Mouse (Mus musculus): ENCODE results near the gene Dnm3. TPM values are rescaled to one million over a fixed set of nuclear protein-coding genes. Genes with fewer than 3 reads are reported as not detected.

The Dnm3 gene
- total and polyA plus RNA-seq, 3 experiments: 1.5 to 7.8 (median 5.9) TPM

- Histone ChIP-seq H3K27ac (no peak within 1 kb of the TSS), H3K9ac (ENCODE audit: low read depth, low read length) (no peak within 1 kb of the TSS), H3K4me3 (no peak within 1 kb of the TSS), H3K4me1 (ENCODE audit: control insufficient read depth, insufficient read depth, low read length) (peaks cover 1% of the 10 kb centered on the region; the same call in 1 of the 2 replicates), H3K36me3 (ENCODE audit: control insufficient read depth, insufficient read depth, low read length) (no peaks in the 10 kb centered on the region), H3K79me2 (replicated peaks; ENCODE audit: control insufficient read depth, insufficient read depth, low read length) (no peaks in the 10 kb centered on the region), H3K27me3 (ENCODE audit: control insufficient read depth, insufficient read depth, low read length) (no peaks in the 10 kb centered on the region)
- DNase-seq: no peak
- no peak for TF ChIP-seq EP300 (IDR thresholded peaks at IDR 0.05; ENCODE audit: insufficient read depth, low read depth, low read length)
- no peak for TF ChIP-seq POLR2A (IDR thresholded peaks at IDR 0.05; ENCODE audit: insufficient read depth, low read depth, low read length)
- no peak for TF ChIP-seq CTCF (IDR thresholded peaks at IDR 0.05)
- intact Hi-C loops (cut with DNase I): loop anchor here (5.0 to 10.0 kb wide), 4 partner anchors 58 to 685 kb away; partner anchors contain the start of gene Mettl13
- WGBS: 62% methylated on average over 1 of the region's 1 CpGs
These were observed 498.3 kb downstream of the Dnm3 start, which contains the start of gene 4930558K02Rik for GRCm38 (mm10) chr1:161979536-161979935. 4930558K02Rik (minus strand) TSS chr1:161979636.

- H3K27ac ChIP-seq: no peak overlapping the region
- TF ChIP-seq CTCF (IDR thresholded peaks at IDR 0.05): no peak
- peaks cover 1% of the 10 kb centered on the region; the same call in 1 of the 2 replicates for H3K4me1 ChIP-seq (ENCODE audit: control insufficient read depth, insufficient read depth, low read length)
- H3K4me3 ChIP-seq: no peak overlapping the region
- H3K79me2 ChIP-seq (replicated peaks; ENCODE audit: control insufficient read depth, insufficient read depth, low read length): no peaks in the 10 kb centered on the region
- no peak for DNase-seq
- no peaks in the 10 kb centered on the region for H3K27me3 ChIP-seq (ENCODE audit: control insufficient read depth, insufficient read depth, low read length)
- no peaks in the 10 kb centered on the region for H3K36me3 ChIP-seq (ENCODE audit: control insufficient read depth, insufficient read depth, low read length)
- no peak overlapping the region for H3K9ac ChIP-seq (ENCODE audit: low read depth, low read length)
- WGBS: 86% methylated on average over 5 of the region's 5 CpGs
- intact Hi-C loops (cut with DNase I): loop anchor here (5.0 to 10.0 kb wide), 4 partner anchors 59 to 687 kb away; partner anchors contain the start of gene Mettl13
These were observed 499.6 kb downstream of the Dnm3 start for GRCm38 (mm10) chr1:161978173-161978700.

GRCm38 (mm10) chr1:161977331-161977730 lies 500.5 kb downstream of the Dnm3 start:
- intact Hi-C loops (cut with DNase I): loop anchor here (2.0 to 10.0 kb wide), 5 partner anchors 60 to 687 kb away; partner anchors contain the start of gene Mettl13
- Histone ChIP-seq H3K27ac (peak overlapping the region; percentile 17; the same call in 1 of the 2 replicates), H3K9ac (ENCODE audit: low read depth, low read length) (no peak overlapping the region), H3K4me1 (ENCODE audit: control insufficient read depth, insufficient read depth, low read length) (peaks cover 1% of the 10 kb centered on the region; the same call in 1 of the 2 replicates), H3K79me2 (replicated peaks; ENCODE audit: control insufficient read depth, insufficient read depth, low read length) (no peaks in the 10 kb centered on the region), H3K4me3 (no peak overlapping the region), H3K27me3 (ENCODE audit: control insufficient read depth, insufficient read depth, low read length) (no peaks in the 10 kb centered on the region), H3K36me3 (ENCODE audit: control insufficient read depth, insufficient read depth, low read length) (no peaks in the 10 kb centered on the region)
- TF ChIP-seq CTCF (IDR thresholded peaks at IDR 0.05) (no peak), EP300 (IDR thresholded peaks at IDR 0.05; ENCODE audit: insufficient read depth, low read depth, low read length) (no peak), POLR2A (IDR thresholded peaks at IDR 0.05; ENCODE audit: insufficient read depth, low read depth, low read length) (no peak)
- DNase-seq: peak; percentile 42 to 49
- WGBS: 61% methylated on average over 4 of the region's 4 CpGs

- H3K27me3 ChIP-seq (ENCODE audit: control insufficient read depth, insufficient read depth, low read length): no peaks in the 10 kb centered on the region
- H3K4me1 ChIP-seq (ENCODE audit: control insufficient read depth, insufficient read depth, low read length): peaks cover 1% of the 10 kb centered on the region; the same call in 1 of the 2 replicates
- no peaks in the 10 kb centered on the region for H3K79me2 ChIP-seq (replicated peaks; ENCODE audit: control insufficient read depth, insufficient read depth, low read length)
- intact Hi-C loops (cut with DNase I): loop anchor here (2.0 to 10.0 kb wide), 5 partner anchors 61 to 688 kb away; partner anchors contain the start of gene Mettl13
- no peak overlapping the region for H3K9ac ChIP-seq (ENCODE audit: low read depth, low read length)
- no peak for TF ChIP-seq POLR2A (IDR thresholded peaks at IDR 0.05; ENCODE audit: insufficient read depth, low read depth, low read length)
- peak; percentile 94 for TF ChIP-seq CTCF (IDR thresholded peaks at IDR 0.05)
- peak; percentile 63 to 68 for DNase-seq
- no peaks in the 10 kb centered on the region for H3K36me3 ChIP-seq (ENCODE audit: control insufficient read depth, insufficient read depth, low read length)
- H3K4me3 ChIP-seq: no peak overlapping the region
- H3K27ac ChIP-seq: no peak overlapping the region; the same call in 1 of the 2 replicates
- WGBS: 43% methylated on average over 16 of the region's 16 CpGs
These were observed 501.3 kb downstream of the Dnm3 start for GRCm38 (mm10) chr1:161976255-161977182.

GRCm38 (mm10) chr1:161972233-161972632 lies 505.6 kb downstream of the Dnm3 start:
- Histone ChIP-seq H3K4me1 (ENCODE audit: control insufficient read depth, insufficient read depth, low read length) (peaks cover 3% of the 10 kb centered on the region), H3K79me2 (replicated peaks; ENCODE audit: control insufficient read depth, insufficient read depth, low read length) (no peaks in the 10 kb centered on the region), H3K27me3 (ENCODE audit: control insufficient read depth, insufficient read depth, low read length) (no peaks in the 10 kb centered on the region), H3K36me3 (ENCODE audit: control insufficient read depth, insufficient read depth, low read length) (peaks cover 7% of the 10 kb centered on the region), H3K9ac (ENCODE audit: low read depth, low read length) (no peak overlapping the region), H3K4me3 (no peak overlapping the region), H3K27ac (no peak overlapping the region)
- intact Hi-C loops (cut with DNase I): loop anchor here (10.0 kb wide), 2 partner anchors 573 to 693 kb away; partner anchors contain the start of gene Mettl13
- TF ChIP-seq EP300 (IDR thresholded peaks at IDR 0.05; ENCODE audit: insufficient read depth, low read depth, low read length) (no peak), CTCF (IDR thresholded peaks at IDR 0.05) (no peak), POLR2A (IDR thresholded peaks at IDR 0.05; ENCODE audit: insufficient read depth, low read depth, low read length) (no peak)
- no peak for DNase-seq
- 87% methylated on average over 8 of the region's 8 CpGs for WGBS

All from heart, adult 2 months (tissue).